Mouse (Mus musculus): ENCODE data around the gene Esx1. TPM values are rescaled to one million over a fixed set of nuclear protein-coding genes. Genes with fewer than 3 reads are reported as not detected.

Esx1 gene
- not detected in 2 replicates for polyA plus RNA-seq (2012; rRNA removed)

GRCm38 (mm10) chrX:137121718-137122117 is at the start of gene Esx1:
Gene Esx1, minus strand, starts transcription at chrX:137122083.
- 22% methylated on average over 18 of the region's 21 CpGs for WGBS
- no peak for DNase-seq (ENCODE audit: low read depth, low spot score)

- 38% methylated on average over 7 of the region's 7 CpGs for WGBS
- DNase-seq (ENCODE audit: low read depth, low spot score), result no peak
Observed at GRCm38 (mm10) chrX:137170021-137170420, 48.1 kb upstream of the Esx1 start.

GRCm38 (mm10) chrX:137167658-137168057 is 45.8 kb upstream of the Esx1 start:
- WGBS, result 72% methylated on average over 7 of the region's 7 CpGs
- DNase-seq (ENCODE audit: low read depth, low spot score), result no peak

- 82% methylated on average over 3 of the region's 3 CpGs for WGBS
- DNase-seq (ENCODE audit: low read depth, low spot score), result no peak
Observed at GRCm38 (mm10) chrX:137165621-137166020, 43.7 kb upstream of the Esx1 start.

GRCm38 (mm10) chrX:137162700-137163099 is 40.8 kb upstream of the Esx1 start:
- 72% methylated on average over 1 of the region's 1 CpGs for WGBS
- no peak for DNase-seq (ENCODE audit: low read depth, low spot score)

GRCm38 (mm10) chrX:137160971-137161370 is 39.1 kb upstream of the Esx1 start:
- no peak for DNase-seq (ENCODE audit: low read depth, low spot score)
- 47% methylated on average over 3 of the region's 3 CpGs for WGBS

- WGBS, result 85% methylated on average over 11 of the region's 11 CpGs
- no peak for DNase-seq (ENCODE audit: low read depth, low spot score)
Observed at GRCm38 (mm10) chrX:137149050-137149449, 27.2 kb upstream of the Esx1 start.

GRCm38 (mm10) chrX:137144674-137145073 is 22.8 kb upstream of the Esx1 start:
- 32% methylated on average over 4 of the region's 4 CpGs for WGBS
- no peak for DNase-seq (ENCODE audit: low read depth, low spot score)

GRCm38 (mm10) chrX:137143726-137144125 is 21.8 kb upstream of the Esx1 start:
- WGBS, result 86% methylated on average over 4 of the region's 4 CpGs
- no peak for DNase-seq (ENCODE audit: low read depth, low spot score)

- 40% methylated on average over 2 of the region's 2 CpGs for WGBS
- DNase-seq (ENCODE audit: low read depth, low spot score), result no peak
Observed at GRCm38 (mm10) chrX:137142546-137142945, 20.7 kb upstream of the Esx1 start.

- WGBS, result 12% methylated on average over 6 of the region's 6 CpGs
- DNase-seq (ENCODE audit: low read depth, low spot score), result peak; percentile 3
Observed at GRCm38 (mm10) chrX:137141669-137142068, 19.8 kb upstream of the Esx1 start.

- DNase-seq (ENCODE audit: low read depth, low spot score), result no peak
- 13% methylated on average over 17 of the region's 17 CpGs for WGBS
Observed at GRCm38 (mm10) chrX:137127542-137127941, 5.7 kb upstream of the Esx1 start.

GRCm38 (mm10) chrX:137119675-137120423 is 2.0 kb downstream of the Esx1 start:
- DNase-seq (ENCODE audit: low read depth, low spot score), result no peak
- 17% methylated on average over 52 of the region's 52 CpGs for WGBS

- WGBS, result 16% methylated on average over 40 of the region's 40 CpGs
- no peak for DNase-seq (ENCODE audit: low read depth, low spot score)
Observed at GRCm38 (mm10) chrX:137118097-137118746, 3.7 kb downstream of the Esx1 start.

- 22% methylated on average over 13 of the region's 13 CpGs for WGBS
- DNase-seq (ENCODE audit: low read depth, low spot score), result no peak
Observed at GRCm38 (mm10) chrX:137106498-137106897, 15.4 kb downstream of the Esx1 start.

GRCm38 (mm10) chrX:137104531-137104930 is 17.4 kb downstream of the Esx1 start:
- no peak for DNase-seq (ENCODE audit: low read depth, low spot score)
- 27% methylated on average over 25 of the region's 25 CpGs for WGBS

Other genes starting within 250 kb of the Esx1 start
- gene H2bfm, start 194.8 kb downstream of the Esx1 start, polyA plus RNA-seq (2012; rRNA removed), result not detected in 2 replicates
- gene Tmsb15b2, start 146.6 kb downstream of the Esx1 start, polyA plus RNA-seq (2012; rRNA removed), result 0.41 TPM in 1 of 2 replicates, not detected in the other
- gene Tmsb15l, start 145.2 kb downstream of the Esx1 start, polyA plus RNA-seq (2012; rRNA removed), result 0.84 and 0.99 TPM in 2 replicates
- gene Tmsb15b1, start 145.2 kb downstream of the Esx1 start, polyA plus RNA-seq (2012; rRNA removed), result 0.63 and 1.3 TPM in 2 replicates
- 1.6 and 1.7 TPM in 2 replicates for gene Zcchc18, start 128.9 kb downstream of the Esx1 start, polyA plus RNA-seq (2012; rRNA removed)
- gene Slc25a53, start 83.8 kb downstream of the Esx1 start, polyA plus RNA-seq (2012; rRNA removed), result 2.7 and 4.6 TPM in 2 replicates
- gene Fam199x, start 72.5 kb downstream of the Esx1 start, polyA plus RNA-seq (2012; rRNA removed), result 0.46 and 0.77 TPM in 2 replicates